Mouse (Mus musculus): ENCODE results near the gene Fcho2.

DNA sequence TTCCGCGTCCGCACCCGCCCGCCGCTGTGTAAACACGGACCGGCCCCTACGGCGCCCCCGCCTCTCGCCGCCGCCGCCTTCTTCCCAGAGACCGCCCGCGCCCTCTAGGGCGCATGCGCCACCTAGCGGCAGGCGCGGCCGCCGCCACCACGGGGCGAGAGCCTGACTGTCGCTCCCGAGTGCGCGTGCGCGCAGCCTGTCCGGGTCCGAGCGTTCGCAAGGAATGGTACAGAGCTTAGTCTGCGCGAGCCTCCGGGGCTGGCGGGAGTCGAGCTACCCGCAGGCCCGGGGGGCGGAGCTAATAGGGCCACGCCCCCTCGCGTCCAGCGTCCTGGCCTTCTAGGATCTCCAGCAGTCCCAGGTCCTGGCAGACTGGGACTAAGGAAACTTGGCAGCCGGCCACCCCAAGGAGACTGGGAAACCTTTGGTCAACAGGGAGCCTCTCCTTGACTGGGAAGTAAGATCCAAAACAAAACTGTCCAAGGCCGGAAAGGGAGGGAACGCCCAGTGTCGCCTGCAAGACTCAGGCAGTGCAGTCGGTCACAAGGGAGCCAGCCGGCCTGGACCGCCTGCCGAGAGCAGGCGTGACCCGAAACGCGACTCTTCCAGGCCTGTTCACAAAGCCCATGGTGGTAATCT is at the start of gene Fcho2:
- TF ChIP-seq CTCF (IDR thresholded peaks at IDR 0.05; ENCODE audit: low read depth, low read length) (no peak), POLR2A (IDR thresholded peaks at IDR 0.05; ENCODE audit: borderline replicate concordance, low read depth, low read length) (no peak)

All from bone marrow macrophage, adult 2 months (primary cell).